Mouse (Mus musculus) adrenal gland, postnatal 25 days (tissue): ENCODE results near the gene Ror1. TPM values are rescaled to one million over a fixed set of nuclear protein-coding genes. Genes with fewer than 3 reads are reported as not detected.
A peak's percentile ranks its signal among the peaks of the same experiment; 100 is the strongest.

Experiments used
- DNase-seq: peaks from one replicate; pipeline ENCODE4 v3.0.0; 2021; ENCODE audit warnings: mixed read lengths
- total RNA-seq: library from RNA; stranded (reverse); gene quantifications from 2 replicates; pipeline ENCODE4 v1.2.3, GENCODE M21; 2021

The Ror1 gene
- total RNA-seq, 1 experiment from 2014 or later, result 10.3 TPM

DNA sequence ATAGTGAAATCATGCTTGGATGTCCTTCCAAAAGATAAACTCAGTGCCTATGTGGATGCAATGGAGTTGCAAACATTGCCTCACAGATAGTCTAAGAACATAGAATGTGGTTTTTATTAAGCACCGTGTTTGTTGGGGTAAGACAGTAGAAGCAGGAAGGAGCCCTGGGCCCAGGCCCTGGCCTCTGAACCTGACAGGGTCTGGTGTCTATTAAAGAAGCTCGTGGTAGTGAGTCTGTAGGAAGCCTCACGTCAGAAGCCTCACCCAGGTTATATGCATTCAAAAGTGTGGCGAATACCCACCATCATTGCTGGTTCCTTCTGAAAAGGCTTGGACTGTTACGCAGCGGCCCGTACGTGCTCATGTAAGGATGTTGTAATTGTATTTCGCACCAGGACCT lies 157.8 kb downstream of the Ror1 start:
- DNase-seq, result no peak

DNA sequence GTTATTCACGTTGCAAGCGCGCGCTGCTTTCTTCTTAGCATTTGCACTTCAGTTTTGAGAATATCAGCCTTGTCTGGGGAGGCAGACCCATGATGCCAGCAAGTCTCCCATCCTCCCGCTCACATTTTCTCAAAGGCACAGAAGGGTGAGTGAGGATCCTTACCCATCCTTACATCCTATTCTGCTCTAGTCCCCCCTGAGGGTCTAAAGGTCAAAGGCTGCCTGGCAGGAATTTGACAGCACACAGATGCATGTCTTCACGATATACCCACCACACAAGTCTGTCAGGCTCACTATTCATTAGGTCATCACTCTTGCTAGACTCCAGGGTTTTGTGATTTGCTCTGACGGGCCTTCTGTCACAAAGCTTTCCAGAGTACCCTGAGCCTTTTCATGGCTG lies 158.2 kb downstream of the Ror1 start:
- no peak for DNase-seq

GRCm38 (mm10) chr4:100258462-100258861 lies 162.9 kb downstream of the Ror1 start:
- no peak for DNase-seq

DNA sequence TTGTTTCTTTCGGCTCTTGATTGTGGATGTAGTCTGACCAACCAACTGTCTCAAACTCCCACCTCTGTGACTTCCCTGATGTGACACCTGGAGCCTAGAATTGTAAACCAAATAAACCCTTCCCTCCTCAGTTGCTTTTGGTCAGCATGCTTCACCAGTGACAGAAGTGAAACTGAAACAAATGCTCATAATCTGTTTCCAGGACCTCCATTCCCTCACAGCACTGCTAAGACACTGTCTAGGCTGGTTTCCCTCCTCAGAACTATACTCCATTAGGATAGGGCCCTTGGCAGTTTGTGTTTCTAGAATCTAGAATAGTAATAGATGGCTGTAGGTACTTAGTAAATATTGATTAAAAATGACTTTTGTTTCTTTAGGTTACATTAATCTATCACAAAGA lies 168.3 kb downstream of the Ror1 start:
- no peak for DNase-seq

DNA sequence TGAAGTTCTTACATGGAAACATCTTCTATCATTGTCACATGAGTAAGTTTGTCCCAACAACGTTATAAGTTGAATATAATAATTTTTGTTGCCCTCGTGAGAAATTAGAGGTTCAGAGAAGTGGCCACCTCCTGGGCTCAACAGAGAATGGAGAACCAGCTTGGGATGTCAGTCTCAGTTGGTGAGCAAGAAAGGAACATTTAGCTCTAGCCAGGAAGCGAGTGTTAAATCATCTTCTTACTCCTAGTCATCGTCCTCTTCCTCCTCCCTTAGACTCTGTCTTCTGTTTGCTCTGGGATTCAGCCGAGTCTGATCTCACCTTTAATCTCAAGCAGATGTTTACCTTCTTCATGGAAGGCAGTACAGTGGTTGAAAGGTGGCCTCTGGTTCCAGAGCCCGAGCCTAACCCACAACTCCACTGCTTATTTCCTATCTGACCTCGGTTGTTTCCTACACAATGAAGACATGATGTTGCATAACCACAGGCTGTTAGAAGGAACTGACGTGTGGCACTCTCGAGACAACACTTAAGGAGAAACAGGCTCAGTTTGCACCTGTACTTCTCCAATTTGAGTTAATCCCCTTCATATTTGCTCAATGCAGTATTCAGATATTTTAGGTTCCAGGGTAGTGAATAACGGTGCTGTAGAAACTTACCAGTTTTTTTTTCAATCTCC lies 175.6 kb downstream of the Ror1 start:
- DNase-seq, result no peak

GRCm38 (mm10) chr4:100271736-100272127 lies 176.1 kb downstream of the Ror1 start:
- no peak for DNase-seq

GRCm38 (mm10) chr4:100273356-100273755 lies 177.8 kb downstream of the Ror1 start:
- no peak for DNase-seq

- DNase-seq, result no peak
These were observed 178.4 kb downstream of the Ror1 start for GRCm38 (mm10) chr4:100273807-100274480.

GRCm38 (mm10) chr4:100276482-100276881 lies 180.9 kb downstream of the Ror1 start:
- no peak for DNase-seq

DNA sequence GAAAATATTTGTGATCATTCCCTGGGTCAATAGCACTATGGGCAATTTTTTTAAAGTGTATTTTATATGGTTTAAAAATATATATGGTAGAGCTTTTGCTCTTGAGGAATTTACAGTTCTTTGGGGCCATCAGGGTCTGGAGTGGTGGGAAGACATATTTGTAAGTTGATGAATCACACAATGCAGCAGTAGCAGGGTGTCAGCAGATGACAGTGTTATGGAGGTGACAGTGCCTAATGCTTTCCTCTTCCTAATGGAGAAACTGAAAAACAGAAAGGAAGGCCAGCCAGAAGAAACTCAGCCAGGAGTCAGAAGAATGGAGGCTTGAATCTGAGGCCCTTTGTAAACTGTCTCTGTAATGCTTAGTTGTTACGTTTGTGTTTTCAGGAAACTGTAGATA lies 181.4 kb downstream of the Ror1 start:
- DNase-seq, result no peak

- DNase-seq, result no peak
These were observed 187.7 kb downstream of the Ror1 start for GRCm38 (mm10) chr4:100283171-100283880.

- no peak for DNase-seq
These were observed 188.9 kb downstream of the Ror1 start for GRCm38 (mm10) chr4:100284528-100284927.

- DNase-seq, result no peak
These were observed 190.5 kb downstream of the Ror1 start for GRCm38 (mm10) chr4:100286111-100286541.

- DNase-seq, result no peak
These were observed 191.2 kb downstream of the Ror1 start for GRCm38 (mm10) chr4:100286800-100287199.

DNA sequence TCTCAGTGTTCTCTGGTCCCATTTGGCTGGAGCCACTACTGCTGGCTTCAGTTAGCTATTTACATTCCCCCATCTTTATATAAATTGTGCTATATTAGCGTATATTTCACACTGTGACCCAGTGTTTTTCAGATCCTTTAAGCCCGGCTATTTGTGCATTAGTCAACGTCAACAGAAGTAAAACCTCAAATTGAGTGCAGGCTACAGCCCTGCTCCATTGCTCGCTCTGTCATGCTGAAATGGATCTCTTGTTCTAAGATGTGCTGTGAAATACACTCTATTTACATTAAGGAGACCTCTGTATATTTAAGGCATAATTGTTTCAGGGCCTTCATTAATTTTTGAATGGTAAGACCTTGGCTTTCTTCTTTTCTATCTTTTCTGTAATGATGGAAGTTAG lies 192.2 kb downstream of the Ror1 start:
- no peak for DNase-seq

GRCm38 (mm10) chr4:100291015-100291651 lies 195.5 kb downstream of the Ror1 start:
- no peak for DNase-seq

DNA sequence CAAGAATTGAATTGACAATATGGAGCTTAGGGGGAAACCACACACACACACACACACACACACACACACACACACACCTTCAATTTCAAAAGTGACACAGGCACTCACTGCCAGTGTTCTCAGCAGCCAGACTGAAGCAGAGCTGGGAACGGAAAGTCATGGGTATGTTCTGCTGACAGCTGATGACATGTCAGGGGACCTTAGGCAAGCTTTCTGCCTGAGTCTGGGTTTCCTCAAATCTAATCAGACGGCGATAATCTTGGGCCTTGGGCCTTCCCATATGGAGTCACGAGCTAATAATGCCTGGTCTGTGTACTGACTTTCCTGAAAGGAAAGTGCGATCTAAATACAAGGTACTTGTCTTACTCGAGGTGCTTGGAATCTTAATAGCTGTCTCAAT lies 202.1 kb downstream of the Ror1 start:
- DNase-seq, result no peak

- no peak for DNase-seq
These were observed 203.0 kb downstream of the Ror1 start for GRCm38 (mm10) chr4:100298566-100298965.

DNA sequence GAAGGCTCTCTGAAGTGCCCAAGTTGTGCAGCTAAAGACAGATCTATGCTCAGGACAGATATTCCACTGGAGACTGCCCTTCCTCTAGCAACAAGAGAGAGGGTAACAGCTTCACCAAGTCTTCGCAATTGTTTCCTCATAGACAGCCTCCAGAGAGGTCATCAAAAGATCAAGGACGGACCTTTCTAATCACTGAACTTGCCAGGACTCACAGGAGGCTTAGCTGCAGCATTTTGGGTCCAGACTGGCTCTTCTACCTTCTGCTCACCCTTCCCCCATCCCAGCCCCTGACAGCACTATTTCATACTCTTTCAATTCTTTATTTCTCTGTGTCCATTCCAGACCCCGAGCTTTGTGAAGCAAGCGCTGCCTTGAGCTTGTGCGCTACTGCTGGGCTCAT lies 204.6 kb downstream of the Ror1 start:
- no peak for DNase-seq

- DNase-seq, result no peak
These were observed 205.8 kb downstream of the Ror1 start for GRCm38 (mm10) chr4:100301423-100301822.

- no peak for DNase-seq
These were observed 211.8 kb downstream of the Ror1 start for GRCm38 (mm10) chr4:100307365-100307764.

DNA sequence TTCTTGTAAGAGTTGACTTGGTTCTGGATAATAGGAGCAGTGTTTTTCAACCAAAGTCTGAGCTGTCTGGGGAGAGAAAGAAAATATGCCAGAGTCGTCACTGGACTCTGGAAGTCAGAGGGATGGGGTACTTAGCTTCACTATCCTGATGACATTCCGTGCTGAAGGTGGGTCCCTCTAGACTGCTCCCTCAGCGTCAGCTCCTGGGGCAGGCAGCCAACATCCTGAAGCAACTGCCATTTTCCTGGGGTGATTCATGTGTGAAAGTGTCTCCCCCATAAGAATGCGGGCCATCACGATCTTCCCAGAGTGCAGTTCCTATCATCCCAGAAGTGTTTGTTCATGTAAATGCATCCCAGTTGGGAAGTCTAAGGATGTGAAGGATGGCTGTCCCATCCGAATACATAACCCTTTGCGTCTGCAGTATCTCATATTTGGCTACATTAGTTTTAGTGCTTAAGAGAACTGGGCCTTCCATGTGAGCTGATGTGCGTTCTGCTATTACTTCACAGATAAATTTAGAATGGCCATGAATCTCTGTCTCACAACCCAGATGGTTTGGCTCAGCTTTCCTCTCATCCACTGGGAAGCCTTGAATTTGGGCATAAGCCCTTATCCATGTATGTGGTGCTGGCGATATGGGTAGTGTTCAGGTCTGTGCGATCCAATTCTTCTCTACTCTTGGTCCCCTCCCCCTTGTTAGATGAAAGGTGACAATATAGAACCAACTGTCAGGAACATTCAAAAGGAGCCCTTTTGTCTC lies 216.4 kb downstream of the Ror1 start:
- DNase-seq, result peak; percentile 58
